Mouse (Mus musculus): ENCODE measurements around the gene Spns3. TPM values are rescaled to one million over a fixed set of nuclear protein-coding genes. Genes with fewer than 3 reads are reported as not detected.
A peak's percentile ranks its signal among the peaks of the same experiment; 100 is the strongest.

The Spns3 gene
- polyA plus RNA-seq, 1 experiment from 2014 or later = 0.35 TPM

DNA sequence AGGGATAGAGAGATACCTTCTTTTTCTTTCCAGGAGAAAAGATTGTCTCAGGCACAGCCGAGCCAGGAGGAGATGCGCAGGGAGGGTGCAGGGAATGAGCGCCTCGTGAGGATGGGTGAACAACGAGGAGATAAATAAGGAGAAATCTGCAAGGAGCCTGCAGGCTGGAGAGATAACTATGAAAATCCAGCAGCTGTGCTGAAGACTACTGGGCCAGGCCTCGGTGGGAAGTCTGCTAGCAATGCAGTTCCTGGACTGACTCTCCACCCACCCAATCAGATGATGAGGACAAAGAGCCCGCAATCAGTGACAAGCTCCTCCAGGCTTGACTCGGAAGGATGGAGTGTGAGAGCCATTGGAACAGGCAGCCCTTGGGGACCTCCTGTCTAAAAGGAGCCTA, 48.1 kb downstream of the Spns3 start:
- H3K9ac ChIP-seq = no peak overlapping the region
- WGBS = 27% methylated on average over 8 of the region's 8 CpGs
- H3K27ac ChIP-seq = peak overlapping the region; percentile 86

DNA sequence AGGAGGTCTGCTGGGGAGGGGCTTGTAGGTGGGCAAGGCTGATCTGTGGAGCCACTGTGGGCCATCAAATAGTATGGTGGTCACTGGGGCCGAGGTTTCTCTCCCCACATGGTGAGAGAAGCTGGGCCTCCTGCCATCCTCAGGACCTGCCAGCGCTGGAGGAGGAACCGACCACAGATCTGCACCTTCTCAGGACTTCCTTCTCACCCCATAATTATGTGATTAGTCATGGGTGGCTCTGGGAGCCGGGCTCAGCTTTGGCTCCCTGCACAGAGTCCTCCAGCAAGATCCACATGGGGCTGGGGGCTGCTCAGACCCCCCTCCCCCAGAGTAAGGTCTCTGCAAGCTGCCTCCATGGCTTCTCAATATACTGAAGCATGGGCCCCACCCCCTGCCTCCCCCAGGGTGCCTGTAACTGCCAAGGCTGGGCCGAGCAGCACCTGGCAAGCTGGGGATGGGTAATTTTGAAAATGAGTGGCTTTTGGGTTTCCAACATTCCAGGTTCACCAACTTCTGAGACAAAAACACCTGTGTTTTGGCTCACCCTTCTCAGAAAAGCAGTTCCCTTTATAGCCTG, 48.8 kb downstream of the Spns3 start:
- H3K27me3 ChIP-seq = no peaks in the 10 kb centered on the region
- ATAC-seq (replicated peaks; ENCODE audit: low FRiP score) = no peak
- H3K9ac ChIP-seq = no peak overlapping the region
- H3K4me3 ChIP-seq (replicated peaks) = no peak overlapping the region
- no peak overlapping the region for H3K4me2 ChIP-seq
- peak overlapping the region; percentile 64 for H3K27ac ChIP-seq
- H3K4me1 ChIP-seq = peaks cover 51% of the 10 kb centered on the region
- 27% methylated on average over 5 of the region's 5 CpGs for WGBS
- H3K9me3 ChIP-seq (replicated peaks) = no peaks in the 10 kb centered on the region
- H3K36me3 ChIP-seq = no peaks in the 10 kb centered on the region

More for the DNA sequence above, 48.1 kb downstream of the Spns3 start:
- Histone ChIP-seq H3K4me3 (replicated peaks) (no peak overlapping the region), H3K9me3 (replicated peaks) (no peaks in the 10 kb centered on the region), H3K27me3 (no peaks in the 10 kb centered on the region), H3K4me2 (no peak overlapping the region), H3K4me1 (peaks cover 48% of the 10 kb centered on the region), H3K36me3 (no peaks in the 10 kb centered on the region)
- no peak for ATAC-seq (replicated peaks; ENCODE audit: low FRiP score)

DNA sequence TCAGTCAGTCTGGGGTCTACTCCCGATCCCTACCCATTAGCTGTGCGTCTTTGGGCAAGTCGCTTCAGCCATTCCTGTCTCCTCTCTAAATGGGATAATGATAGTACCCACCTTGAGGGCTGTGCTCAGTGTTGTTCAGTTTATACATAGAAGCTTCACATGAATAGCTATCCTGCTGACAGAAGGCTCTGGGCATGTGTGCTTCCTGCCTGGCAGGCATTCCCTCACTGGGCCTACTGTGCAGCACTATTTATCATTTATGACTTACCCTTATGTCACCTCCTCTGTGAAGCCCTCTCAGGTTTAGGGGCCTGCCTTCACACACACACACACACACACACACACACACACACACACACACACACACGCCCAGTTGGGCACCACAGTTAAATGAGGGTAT, 50.2 kb downstream of the Spns3 start:
- Histone ChIP-seq H3K9ac (no peak overlapping the region), H3K36me3 (no peaks in the 10 kb centered on the region), H3K9me3 (replicated peaks) (no peaks in the 10 kb centered on the region), H3K27ac (no peak overlapping the region), H3K27me3 (no peaks in the 10 kb centered on the region), H3K4me3 (replicated peaks) (no peak overlapping the region), H3K4me2 (no peak overlapping the region), H3K4me1 (peaks cover 51% of the 10 kb centered on the region)
- 92% methylated on average over 4 of the region's 4 CpGs for WGBS
- no peak for ATAC-seq (replicated peaks; ENCODE audit: low FRiP score)

DNA sequence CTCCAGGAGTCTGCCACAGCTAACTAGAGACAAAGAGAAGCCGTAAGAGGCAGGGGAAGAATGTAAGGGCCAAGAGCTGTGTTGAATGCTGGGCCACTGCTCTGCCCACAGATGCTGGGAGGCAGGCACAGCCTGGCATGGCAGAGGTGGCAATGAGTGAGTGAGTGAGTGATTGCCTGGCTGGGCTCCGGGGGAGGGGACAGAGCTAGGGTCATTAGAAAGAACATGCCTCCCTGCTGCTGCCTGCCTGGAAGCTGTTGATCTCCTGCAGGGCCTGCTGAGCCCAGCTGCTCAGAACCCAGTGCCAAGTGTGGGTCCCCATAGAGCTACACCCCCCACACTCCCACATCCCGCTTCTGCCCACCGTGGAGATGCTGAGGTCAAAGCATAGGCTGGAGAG, 52.9 kb downstream of the Spns3 start:
- Histone ChIP-seq H3K9me3 (replicated peaks) (no peaks in the 10 kb centered on the region), H3K36me3 (no peaks in the 10 kb centered on the region)
- WGBS = 30% methylated on average over 4 of the region's 4 CpGs

DNA sequence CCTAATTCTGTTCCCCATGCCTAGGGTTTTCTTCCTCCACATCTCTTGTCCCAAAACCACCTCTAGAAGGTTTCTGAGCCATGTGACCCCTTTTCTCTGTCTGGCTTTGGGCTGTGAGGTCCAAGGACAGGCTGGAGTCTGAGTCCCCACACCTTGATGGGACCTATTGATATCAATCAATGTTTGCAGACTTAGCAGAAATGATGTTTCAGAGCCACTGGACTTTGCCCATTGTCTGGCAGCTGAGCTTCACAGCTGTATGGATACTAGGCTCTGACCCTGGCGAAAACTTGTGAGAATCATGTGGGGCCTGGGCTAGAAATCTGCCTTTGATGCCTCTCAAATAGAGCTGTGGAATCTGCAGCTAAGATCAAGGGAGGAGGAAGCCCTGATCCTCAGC, 53.5 kb downstream of the Spns3 start:
- Histone ChIP-seq H3K9me3 (replicated peaks) (no peaks in the 10 kb centered on the region), H3K36me3 (no peaks in the 10 kb centered on the region), H3K4me3 (replicated peaks) (no peak overlapping the region), H3K27me3 (no peaks in the 10 kb centered on the region; the same call in 1 of the 2 replicates), H3K27ac (no peak overlapping the region), H3K4me1 (peaks cover 17% of the 10 kb centered on the region), H3K4me2 (no peak overlapping the region), H3K9ac (no peak overlapping the region)
- 56% methylated on average over 1 of the region's 1 CpGs for WGBS
- no peak for ATAC-seq (replicated peaks; ENCODE audit: low FRiP score)

More for the DNA sequence above, 52.9 kb downstream of the Spns3 start:
- Histone ChIP-seq H3K27ac (no peak overlapping the region), H3K4me2 (no peak overlapping the region), H3K9ac (no peak overlapping the region), H3K27me3 (no peaks in the 10 kb centered on the region; the same call in 1 of the 2 replicates), H3K4me1 (peaks cover 23% of the 10 kb centered on the region), H3K4me3 (replicated peaks) (no peak overlapping the region)
- no peak for ATAC-seq (replicated peaks; ENCODE audit: low FRiP score)

DNA sequence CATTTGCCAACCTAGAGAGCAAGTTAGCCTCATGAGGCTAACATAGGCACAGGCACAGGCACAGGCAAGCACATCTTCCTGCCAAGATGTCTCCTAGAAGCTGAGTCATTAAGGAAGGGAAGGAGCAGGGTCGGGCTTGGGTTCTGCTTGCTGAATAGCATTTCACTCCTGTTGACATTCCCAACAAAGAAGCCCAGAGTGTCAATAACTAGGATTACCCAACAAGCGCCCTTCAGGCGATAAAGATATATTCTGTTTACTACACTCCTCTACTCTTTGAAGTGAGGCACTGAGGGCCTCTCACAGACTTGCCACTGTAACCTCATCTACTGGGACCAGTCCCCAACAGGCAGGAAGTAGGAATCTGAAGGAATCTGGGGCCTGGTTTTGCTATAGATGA, 54.2 kb downstream of the Spns3 start:
- Histone ChIP-seq H3K27ac (no peak overlapping the region), H3K4me1 (peaks cover 10% of the 10 kb centered on the region), H3K9ac (no peak overlapping the region), H3K9me3 (replicated peaks) (no peaks in the 10 kb centered on the region), H3K4me2 (no peak overlapping the region), H3K4me3 (replicated peaks) (no peak overlapping the region), H3K27me3 (no peaks in the 10 kb centered on the region; the same call in 1 of the 2 replicates), H3K36me3 (no peaks in the 10 kb centered on the region)
- WGBS = 58% methylated on average over 3 of the region's 3 CpGs
- ATAC-seq (replicated peaks; ENCODE audit: low FRiP score) = no peak

DNA sequence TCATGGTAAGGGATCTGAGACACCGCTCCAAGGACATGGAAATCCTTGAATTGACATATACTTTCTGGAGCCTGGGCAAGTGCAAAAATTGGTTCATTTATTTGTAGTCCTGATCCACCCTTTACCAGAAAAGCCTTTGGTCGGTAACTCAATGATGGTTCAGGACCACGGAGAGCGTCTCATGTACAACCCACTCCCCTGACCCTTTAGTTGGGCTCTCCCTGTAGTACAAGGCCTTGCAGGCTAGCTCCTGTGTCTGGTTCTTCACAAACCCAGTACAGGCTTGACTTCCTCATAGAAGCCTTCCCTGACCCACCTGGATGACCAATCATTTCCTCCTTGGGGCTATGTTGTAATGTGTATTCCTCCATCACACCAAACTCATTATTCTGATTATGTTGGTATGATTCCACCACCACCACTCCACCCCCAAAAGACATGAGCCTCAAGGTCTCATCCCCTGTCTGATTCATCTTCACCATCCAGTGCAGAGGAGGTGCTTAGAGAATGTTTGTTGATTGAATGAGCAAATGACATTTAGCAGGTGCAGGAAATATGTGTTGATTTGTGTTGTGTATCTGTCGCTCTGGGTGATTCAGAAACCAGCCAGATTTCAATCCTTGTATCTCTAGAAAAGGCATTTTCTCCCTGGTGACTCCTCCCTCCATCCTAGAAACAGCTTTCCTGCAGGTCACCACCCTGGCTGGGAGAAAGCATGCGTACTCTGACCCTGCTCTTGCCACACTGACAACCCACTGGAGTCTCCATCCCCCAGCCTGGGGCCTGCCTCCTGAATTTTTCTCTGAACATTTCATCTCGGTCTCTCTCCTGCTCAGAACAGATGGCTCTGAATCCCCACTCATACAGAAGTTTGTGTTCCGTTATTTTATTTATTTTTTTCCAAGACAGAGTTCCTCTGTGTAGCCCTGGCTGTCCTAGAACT, 56.0 kb downstream of the Spns3 start:
- H3K4me1 ChIP-seq = peaks cover 19% of the 10 kb centered on the region
- no peak for ATAC-seq (replicated peaks; ENCODE audit: low FRiP score)
- no peaks in the 10 kb centered on the region for H3K36me3 ChIP-seq
- WGBS = 58% methylated on average over 8 of the region's 8 CpGs
- no peak overlapping the region for H3K9ac ChIP-seq
- no peaks in the 10 kb centered on the region for H3K9me3 ChIP-seq (replicated peaks)
- no peak overlapping the region for H3K4me3 ChIP-seq (replicated peaks)
- no peak overlapping the region for H3K27ac ChIP-seq
- H3K27me3 ChIP-seq = peaks cover 12% of the 10 kb centered on the region
- no peak overlapping the region for H3K4me2 ChIP-seq

DNA sequence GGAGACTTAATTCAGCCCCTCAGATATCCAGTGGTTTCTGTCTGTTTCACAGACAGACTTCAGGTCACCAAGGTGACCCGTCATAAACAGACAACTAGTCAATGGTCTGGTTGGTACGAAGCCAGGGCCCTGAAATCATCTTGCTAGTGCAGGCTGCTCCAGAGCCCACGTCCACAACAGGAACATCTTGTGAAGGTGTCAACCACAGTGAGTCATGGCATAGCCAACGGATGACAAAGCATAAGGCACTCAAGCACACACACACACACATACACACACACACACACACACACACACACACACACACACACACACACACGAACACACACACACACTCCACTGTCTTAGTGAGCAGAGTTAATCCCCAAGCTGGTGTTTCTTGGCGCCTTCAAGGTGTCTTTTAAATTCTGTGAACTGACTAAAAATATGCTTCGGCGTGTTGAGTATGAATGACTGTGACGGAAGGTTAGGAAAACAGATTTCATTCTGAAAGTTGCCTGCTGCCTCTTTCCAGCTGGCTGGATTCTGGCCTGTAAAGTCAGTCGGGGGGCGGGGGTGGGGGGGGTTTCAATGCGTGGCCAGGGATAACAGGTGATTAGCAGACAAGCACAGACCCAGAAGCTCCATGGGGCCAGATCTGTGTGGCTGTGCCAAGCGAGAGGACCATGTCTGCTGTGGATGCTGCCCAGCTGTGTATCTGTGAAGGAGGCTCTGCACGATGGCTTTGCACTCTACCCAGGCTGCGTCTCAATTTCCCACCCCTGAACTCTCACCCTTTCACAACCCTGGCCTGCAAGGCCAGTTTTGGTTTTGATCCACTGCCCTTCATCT, 59.0 kb downstream of the Spns3 start:
- ATAC-seq (replicated peaks; ENCODE audit: low FRiP score) = no peak
- H3K9ac ChIP-seq = no peak overlapping the region
- no peaks in the 10 kb centered on the region for H3K36me3 ChIP-seq
- H3K4me1 ChIP-seq = peaks cover 31% of the 10 kb centered on the region
- H3K4me2 ChIP-seq = no peak overlapping the region
- H3K4me3 ChIP-seq (replicated peaks) = no peak overlapping the region
- peaks cover 39% of the 10 kb centered on the region for H3K27me3 ChIP-seq
- H3K27ac ChIP-seq = no peak overlapping the region
- no peaks in the 10 kb centered on the region for H3K9me3 ChIP-seq (replicated peaks)
- 66% methylated on average over 15 of the region's 15 CpGs for WGBS

DNA sequence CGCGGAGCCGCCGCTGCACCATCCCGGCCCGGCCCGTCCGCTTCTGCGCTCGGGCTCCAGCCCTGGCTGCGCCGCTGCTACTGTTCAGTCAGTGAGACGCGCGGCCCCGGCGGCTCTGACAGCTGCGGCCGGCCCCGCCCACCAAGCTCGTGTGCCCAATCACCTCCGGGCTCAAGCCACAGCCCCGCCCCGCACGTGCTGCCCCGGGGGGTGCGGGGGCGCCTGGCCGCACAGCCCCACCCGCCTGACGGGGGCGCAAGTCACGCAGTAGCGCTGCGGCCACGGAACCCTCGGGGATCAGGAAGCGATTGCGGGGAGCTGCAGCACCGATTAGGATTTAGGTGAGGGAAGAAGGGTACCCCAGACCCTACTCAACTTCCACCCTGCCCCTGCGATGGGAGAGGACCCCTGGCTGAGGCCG, 60.4 kb downstream of the Spns3 start, which contains the start of gene Spns2:
TSS of gene Spns2 (minus strand) at position 24 of the 421 bp plus-strand sequence.
- H3K36me3 ChIP-seq = no peaks in the 10 kb centered on the region
- no peak within 1 kb of the TSS for H3K27ac ChIP-seq
- no peaks in the 10 kb centered on the region for H3K9me3 ChIP-seq (replicated peaks)
- peak within 1 kb of the TSS; percentile 68 for H3K4me3 ChIP-seq (replicated peaks)
- ATAC-seq (replicated peaks; ENCODE audit: low FRiP score) = peak; percentile 91
- peak within 1 kb of the TSS; percentile 99 for H3K4me2 ChIP-seq
- H3K4me1 ChIP-seq = peaks cover 37% of the 10 kb centered on the region
- H3K9ac ChIP-seq = peak within 1 kb of the TSS; percentile 53
- H3K27me3 ChIP-seq = peaks cover 49% of the 10 kb centered on the region
- WGBS = under 1% methylated on average over 36 of the region's 42 CpGs

DNA sequence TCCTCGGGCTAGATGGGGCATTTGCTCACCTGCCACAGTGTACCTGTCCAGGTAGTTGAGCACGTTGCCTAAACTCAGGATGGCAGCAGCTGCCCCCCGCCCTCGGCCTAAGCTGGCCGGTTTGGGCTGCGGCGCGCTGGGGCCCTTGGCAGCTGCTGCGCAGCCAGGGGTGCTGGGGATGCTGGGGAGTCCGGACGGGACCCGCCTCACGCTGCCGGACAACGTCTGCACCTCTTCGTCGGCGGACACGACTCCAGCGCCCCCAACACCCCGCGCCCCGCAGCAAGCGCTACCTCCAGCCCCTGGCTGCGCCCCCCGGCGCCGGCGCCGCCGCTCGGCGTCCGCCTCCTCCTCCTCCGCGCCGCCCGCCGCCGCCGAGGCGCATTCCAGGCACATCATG, 60.9 kb downstream of the Spns3 start:
- peak overlapping the region; percentile 53 for H3K9ac ChIP-seq
- no peak overlapping the region for H3K27ac ChIP-seq
- peaks cover 37% of the 10 kb centered on the region for H3K4me1 ChIP-seq
- WGBS = under 1% methylated on average over 30 of the region's 42 CpGs
- ATAC-seq (replicated peaks; ENCODE audit: low FRiP score) = peak; percentile 26
- peak overlapping the region; percentile 68 for H3K4me3 ChIP-seq (replicated peaks)
- H3K4me2 ChIP-seq = peak overlapping the region; percentile 99
- no peaks in the 10 kb centered on the region for H3K36me3 ChIP-seq
- peaks cover 49% of the 10 kb centered on the region for H3K27me3 ChIP-seq
- no peaks in the 10 kb centered on the region for H3K9me3 ChIP-seq (replicated peaks)

DNA sequence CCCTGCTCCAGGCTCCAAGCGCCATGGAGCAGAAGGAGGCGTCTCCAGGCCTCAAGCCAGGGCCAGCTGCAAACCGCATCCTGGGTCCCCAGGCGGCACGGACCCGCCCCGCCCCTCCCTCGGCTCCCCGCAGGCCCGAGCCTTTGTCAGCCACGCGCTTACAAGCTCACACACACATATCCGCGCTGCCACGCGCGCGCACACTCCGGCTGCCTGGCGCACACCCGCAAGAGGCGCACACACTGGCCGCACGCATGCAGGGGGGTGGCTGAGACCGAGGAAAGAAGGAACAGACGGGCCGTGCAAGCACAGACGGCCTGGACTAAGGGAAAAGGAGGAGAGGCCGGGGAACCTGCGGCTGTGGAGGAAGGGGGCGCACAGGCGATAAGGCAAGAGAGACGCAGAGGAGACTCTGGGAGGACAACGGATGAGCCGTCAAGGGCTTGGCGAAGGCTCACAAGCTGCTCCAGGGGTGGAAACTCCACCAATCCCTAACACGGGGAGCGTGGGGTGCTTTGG, 61.5 kb downstream of the Spns3 start:
- no peak overlapping the region for H3K27ac ChIP-seq
- WGBS = 1% methylated on average over 38 of the region's 38 CpGs

More for the DNA sequence above, 61.5 kb downstream of the Spns3 start:
- Histone ChIP-seq H3K4me3 (replicated peaks) (peak overlapping the region; percentile 68), H3K4me2 (peak overlapping the region; percentile 99), H3K27me3 (peaks cover 49% of the 10 kb centered on the region), H3K9ac (peak overlapping the region; percentile 53), H3K9me3 (replicated peaks) (no peaks in the 10 kb centered on the region), H3K36me3 (no peaks in the 10 kb centered on the region), H3K4me1 (peaks cover 37% of the 10 kb centered on the region)
- no peak for ATAC-seq (replicated peaks; ENCODE audit: low FRiP score)

Measured in kidney, embryonic 15.5 days (tissue).